Mouse (Mus musculus) forebrain, postnatal 0 days (tissue): ENCODE results near the gene Etfb. TPM values are rescaled to one million over a fixed set of nuclear protein-coding genes. Genes with fewer than 3 reads are reported as not detected.
A peak's percentile ranks its signal among the peaks of the same experiment; 100 is the strongest.

Experiments
- ATAC-seq: fragments of 200-750 bp; cut with Nextera tagmentation; 2 replicates; pipeline ENCODE4 v1.8.0; 2017; ENCODE audit warnings: mild to moderate bottlenecking, moderate library complexity
- DNase-seq: peaks from one replicate; pipeline ENCODE4 v3.0.0-alpha.2; 2015
- H3K27ac ChIP-seq: fragments of 300-500 bp; sonication (generic); 2 replicates; pipeline ENCODE4 v1.5.1; 2014; ENCODE audit warnings: low read depth, mild to moderate bottlenecking, antibody characterized with exemption, low read length, moderate library complexity, mixed read lengths
- H3K27me3 ChIP-seq: fragments of 300-500 bp; sonication (generic); 2 replicates; pipeline ENCODE4 v1.6.1; 2014; ENCODE audit warnings: mild to moderate bottlenecking, low read length, mixed read lengths; ENCODE audit not compliant: insufficient read depth
- H3K36me3 ChIP-seq: fragments of 300-500 bp; sonication (generic); 2 replicates; pipeline ENCODE4 v1.6.1; 2014; ENCODE audit warnings: mild to moderate bottlenecking, moderate library complexity; ENCODE audit not compliant: insufficient read depth
- H3K4me1 ChIP-seq: fragments of 300-500 bp; sonication (generic); 2 replicates; pipeline ENCODE4 v1.6.1; 2014; ENCODE audit warnings: antibody characterized with exemption; ENCODE audit not compliant: insufficient read depth
- H3K4me2 ChIP-seq: fragments of 300-500 bp; sonication (generic); 2 replicates; pipeline ENCODE4 v1.6.1; 2014; ENCODE audit warnings: low read depth, mild to moderate bottlenecking, moderate library complexity
- H3K4me3 ChIP-seq: fragments of 300-500 bp; sonication (generic); 2 replicates; pipeline ENCODE4 v1.5.1; 2014; ENCODE audit warnings: low read depth, low read length, mixed read lengths
- H3K9ac ChIP-seq: fragments of 300-500 bp; sonication (generic); 2 replicates; pipeline ENCODE4 v1.6.1; 2014; ENCODE audit warnings: mild to moderate bottlenecking
- H3K9me3 ChIP-seq: fragments of 300-500 bp; sonication (generic); 2 replicates; pipeline ENCODE4 v1.6.1; 2016; ENCODE audit warnings: low read length
- CTCF ChIP-seq: sonication (generic); IDR thresholded peaks from 2 replicates; pipeline ENCODE4 v1.5.1; 2016; ENCODE audit warnings: antibody characterized with exemption, control low read depth, low read depth
- WGBS: fragments of 180-500 bp; shearing (Covaris S2); extraction: QIAGEN DNeasy Blood & Tissue Kit; methylation state at CpG from one replicate; pipeline ENCODE4 v1.1.7; 2014; 5-methylcytosine and 5-hydroxymethylcytosine counted together
- microRNA-seq, 2 experiments: library from miRNA; unstranded; fragments of <30 nt; microRNA quantifications; one replicate each; pipeline ENCODE4; 2016
- polyA plus RNA-seq: library from polyadenylated mRNA; unstranded; fragments of >200 nt; fragmentation: Nextera tagmentation; extraction: Ambion mirVana; gene quantifications from 2 replicates; pipeline ENCODE4 v1.2.1, GENCODE M21; 2015
- total RNA-seq: library from RNA; depleted of rRNA; stranded (reverse); fragments of >200 nt; gene quantifications from 2 replicates; pipeline ENCODE4 v1.2.3, GENCODE M21; 2014; rRNA removed

Gene Etfb
- total and polyA plus RNA-seq, 2 experiments from 2014 or later: 38.2 to 101 TPM

GRCm38 (mm10) chr7:43490861-43491260, 47.0 kb downstream of the Etfb start:
- ATAC-seq (no peak), DNase-seq (no peak)
- 73% methylated on average over 9 of the region's 9 CpGs for WGBS
- Histone ChIP-seq H3K27me3 (no peaks in the 10 kb centered on the region), H3K36me3 (no peaks in the 10 kb centered on the region), H3K4me1 (peaks cover 7% of the 10 kb centered on the region; the same call in 1 of the 2 replicates), H3K9ac (no peak overlapping the region), H3K4me3 (no peak overlapping the region), H3K9me3 (no peaks in the 10 kb centered on the region), H3K4me2 (0 out of 2 replicates have a peak overlapping the region, but pooled peaks have one; percentile 83), H3K27ac (no peak overlapping the region)
- TF ChIP-seq CTCF: no peak

GRCm38 (mm10) chr7:43495343-43496021, 51.6 kb downstream of the Etfb start:
- 10% methylated on average over 21 of the region's 21 CpGs for WGBS
- Histone ChIP-seq H3K4me1 (no peaks in the 10 kb centered on the region), H3K36me3 (no peaks in the 10 kb centered on the region), H3K27ac (no peak overlapping the region), H3K27me3 (no peaks in the 10 kb centered on the region), H3K4me3 (no peak overlapping the region), H3K9me3 (no peaks in the 10 kb centered on the region), H3K9ac (no peak overlapping the region), H3K4me2 (no peak overlapping the region)
- TF ChIP-seq CTCF: peak; percentile 81
- ATAC-seq (peak; percentile 81), DNase-seq (peak; percentile 69)

Small RNA genes lying within 50 kb of the gene (microRNA-seq; reads per million reads assigned to microRNA genes)
- gene Mir7051: 0.39 to 0.49 reads per million in 2 experiments

Other genes starting within 250 kb of the Etfb start
- gene Zfp715, start 130.8 kb upstream of the Etfb start, total RNA-seq: 35.5 and 35.9 TPM in 2 replicates
- 14.5 and 17.3 TPM in 2 replicates for gene Zfp715, start 130.8 kb upstream of the Etfb start, polyA plus RNA-seq
- 0.08 TPM in 1 of 2 replicates, not detected in the other for gene Siglecf, start 92.7 kb upstream of the Etfb start, total RNA-seq
- gene Siglecf, start 92.7 kb upstream of the Etfb start, polyA plus RNA-seq: 0.16 and 0.25 TPM in 2 replicates
- not detected in 2 replicates for gene Siglecg, start 35.9 kb upstream of the Etfb start, total RNA-seq
- gene Siglecg, start 35.9 kb upstream of the Etfb start, polyA plus RNA-seq: 0.09 TPM in 1 of 2 replicates, not detected in the other
- gene Lim2, start 16.4 kb upstream of the Etfb start, total RNA-seq: not detected in 2 replicates
- not detected in 2 replicates for gene Lim2, start 16.4 kb upstream of the Etfb start, polyA plus RNA-seq
- gene Nkg7, start 7.0 kb upstream of the Etfb start, total RNA-seq: not detected in 2 replicates
- gene Nkg7, start 7.0 kb upstream of the Etfb start, polyA plus RNA-seq: not detected in 2 replicates
- gene Cldnd2, start 3.3 kb upstream of the Etfb start, total RNA-seq: not detected in 2 replicates
- not detected in 2 replicates for gene Cldnd2, start 3.3 kb upstream of the Etfb start, polyA plus RNA-seq
- gene Gm45233, start within 50 bp of the Etfb start, total RNA-seq: 0.31 and 3.7 TPM in 2 replicates
- 0.30 TPM in 1 of 2 replicates, not detected in the other for gene Gm45233, start within 50 bp of the Etfb start, polyA plus RNA-seq
- 4.2 and 16.9 TPM in 2 replicates for gene Vsig10l, start 19.1 kb downstream of the Etfb start, total RNA-seq
- 8.1 and 13.8 TPM in 2 replicates for gene Vsig10l, start 19.1 kb downstream of the Etfb start, polyA plus RNA-seq
- 24.9 and 26.1 TPM in 2 replicates for gene Iglon5, start 46.0 kb downstream of the Etfb start, total RNA-seq
- gene Iglon5, start 46.0 kb downstream of the Etfb start, polyA plus RNA-seq: 3.0 and 4.4 TPM in 2 replicates
- not detected in 2 replicates for gene 4931406B18Rik, start 61.9 kb downstream of the Etfb start, total RNA-seq
- gene 4931406B18Rik, start 61.9 kb downstream of the Etfb start, polyA plus RNA-seq: not detected in 2 replicates
- gene Cd33, start 100.3 kb downstream of the Etfb start, total RNA-seq: 0.77 and 1.0 TPM in 2 replicates
- gene Cd33, start 100.3 kb downstream of the Etfb start, polyA plus RNA-seq: 1.2 and 1.7 TPM in 2 replicates
- gene Zfp658, start 118.2 kb downstream of the Etfb start, total RNA-seq: 12.4 and 12.6 TPM in 2 replicates
- gene Zfp658, start 118.2 kb downstream of the Etfb start, polyA plus RNA-seq: 1.6 and 3.1 TPM in 2 replicates
- 20.2 and 22.5 TPM in 2 replicates for gene Zfp719, start 135.5 kb downstream of the Etfb start, total RNA-seq
- gene Zfp719, start 135.5 kb downstream of the Etfb start, polyA plus RNA-seq: 3.2 and 5.8 TPM in 2 replicates
- 0.33 and 0.85 TPM in 2 replicates for gene Zfp819, start 163.1 kb downstream of the Etfb start, total RNA-seq
- gene Zfp819, start 163.1 kb downstream of the Etfb start, polyA plus RNA-seq: 0.23 TPM in 2 replicates
- 0.15 TPM in 1 of 2 replicates, not detected in the other for gene Ceacam18, start 190.6 kb downstream of the Etfb start, total RNA-seq
- not detected in 2 replicates for gene Ceacam18, start 190.6 kb downstream of the Etfb start, polyA plus RNA-seq
- gene Siglece, start 216.1 kb downstream of the Etfb start, total RNA-seq: 1.2 TPM in 1 of 2 replicates, not detected in the other
- gene Siglece, start 216.1 kb downstream of the Etfb start, polyA plus RNA-seq: 0.31 and 0.64 TPM in 2 replicates
- 36.9 and 40.3 TPM in 2 replicates for gene Ctu1, start 227.9 kb downstream of the Etfb start, total RNA-seq
- gene Ctu1, start 227.9 kb downstream of the Etfb start, polyA plus RNA-seq: 22.5 and 22.9 TPM in 2 replicates
- not detected in 2 replicates for gene Klk14, start 246.3 kb downstream of the Etfb start, total RNA-seq
- gene Klk14, start 246.3 kb downstream of the Etfb start, polyA plus RNA-seq: not detected in 2 replicates